Mouse (Mus musculus) brain, embryonic 14.5 days (tissue): ENCODE measurements around the gene Slc12a1.

Experiments
- CTCF ChIP-seq: fragments of 200-500 bp; IDR thresholded peaks from 2 replicates; pipeline ENCODE4 v1.5.1; 2012; ENCODE audit warnings: inconsistent platforms, mild to moderate bottlenecking, moderate library complexity, borderline replicate concordance; ENCODE audit not compliant: insufficient read depth, insufficient read length; ENCODE audit errors: extremely low read depth
- POLR2A ChIP-seq: fragments of 200-500 bp; IDR thresholded peaks from 2 replicates; pipeline ENCODE4 v1.6.1; 2012; ENCODE audit warnings: mild to moderate bottlenecking, inconsistent platforms, borderline replicate concordance; ENCODE audit not compliant: poor library complexity, insufficient read depth, insufficient read length, severe bottlenecking; ENCODE audit errors: extremely low read depth

DNA sequence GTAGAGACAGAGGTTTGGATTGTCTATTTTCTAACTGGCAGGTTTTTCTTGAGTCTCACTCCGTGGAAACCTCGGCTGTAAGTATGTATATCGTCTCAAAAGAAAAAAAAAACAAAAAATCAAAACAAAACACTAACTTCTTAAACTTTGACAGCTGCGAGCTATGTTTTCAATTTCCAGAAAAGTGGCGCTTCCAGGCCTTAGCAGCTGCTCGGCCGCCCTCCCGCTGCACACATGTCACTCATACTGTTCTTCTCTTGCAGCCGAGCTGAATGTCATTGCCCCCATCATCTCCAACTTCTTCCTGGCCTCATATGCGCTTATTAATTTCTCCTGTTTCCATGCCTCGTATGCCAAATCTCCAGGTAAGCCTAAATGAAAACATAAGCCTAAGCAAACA lies 35.6 kb downstream of the Slc12a1 start:
- no peak for TF ChIP-seq CTCF
- TF ChIP-seq POLR2A = no peak
